Mouse (Mus musculus): Measurements from ENCODE around the gene Doc2g.

GRCm38 (mm10) chr19:3967258-3967657 lies 35.9 kb upstream of the Doc2g start:
- no peak for TF ChIP-seq CTCF (IDR thresholded peaks at IDR 0.05; ENCODE audit: low read depth, low read length)
- TF ChIP-seq POLR2AphosphoS5 (IDR thresholded peaks at IDR 0.05; ENCODE audit: insufficient replicate concordance, low read depth, low read length) = no peak
- TF ChIP-seq TAL1 (conservative IDR thresholded peaks at IDR 0.05; ENCODE audit: low read depth, low read length) = no peak
